Mouse (Mus musculus): Measurements from ENCODE around the gene Nop9. TPM values are rescaled to one million over a fixed set of nuclear protein-coding genes. Genes with fewer than 3 reads are reported as not detected.

Nop9 gene
- polyA plus RNA-seq, 1 experiment, result 1.5 TPM

DNA sequence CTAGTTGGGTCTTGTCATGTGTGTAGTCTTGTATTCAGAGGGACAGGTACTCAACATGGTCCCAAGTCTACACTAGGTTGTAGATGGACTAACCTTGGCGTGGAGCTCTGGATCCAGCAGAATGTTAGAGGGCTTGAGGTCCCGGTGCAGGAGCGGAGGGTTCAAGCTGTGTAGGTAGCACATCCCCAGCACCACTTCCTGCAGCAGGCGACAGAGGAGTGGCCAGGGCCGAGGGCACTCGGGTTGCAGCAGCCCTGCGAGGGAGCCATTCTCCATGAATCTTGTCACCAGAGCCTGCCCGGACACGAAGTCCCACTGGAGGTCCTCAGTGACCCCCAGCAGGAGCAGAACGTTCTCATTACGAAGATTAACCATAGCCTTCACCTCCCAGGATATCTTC is 42.2 kb downstream of the Nop9 start:
- TF ChIP-seq GATA1 (IDR thresholded peaks at IDR 0.05; ENCODE audit: low read length), result no peak
- no peak for TF ChIP-seq TAL1 (IDR thresholded peaks at IDR 0.05; ENCODE audit: low read length)
- Histone ChIP-seq H3K27me3 (ENCODE audit: control insufficient read depth) (peaks cover 35% of the 10 kb centered on the region), H3K4me3 (replicated peaks) (peak overlapping the region; percentile 60), H3K4me1 (ENCODE audit: control insufficient read depth) (peaks cover 16% of the 10 kb centered on the region), H3K36me3 (ENCODE audit: control insufficient read depth) (no peaks in the 10 kb centered on the region), H3K9me3 (ENCODE audit: control insufficient read depth, low read length) (no peaks in the 10 kb centered on the region)

DNA sequence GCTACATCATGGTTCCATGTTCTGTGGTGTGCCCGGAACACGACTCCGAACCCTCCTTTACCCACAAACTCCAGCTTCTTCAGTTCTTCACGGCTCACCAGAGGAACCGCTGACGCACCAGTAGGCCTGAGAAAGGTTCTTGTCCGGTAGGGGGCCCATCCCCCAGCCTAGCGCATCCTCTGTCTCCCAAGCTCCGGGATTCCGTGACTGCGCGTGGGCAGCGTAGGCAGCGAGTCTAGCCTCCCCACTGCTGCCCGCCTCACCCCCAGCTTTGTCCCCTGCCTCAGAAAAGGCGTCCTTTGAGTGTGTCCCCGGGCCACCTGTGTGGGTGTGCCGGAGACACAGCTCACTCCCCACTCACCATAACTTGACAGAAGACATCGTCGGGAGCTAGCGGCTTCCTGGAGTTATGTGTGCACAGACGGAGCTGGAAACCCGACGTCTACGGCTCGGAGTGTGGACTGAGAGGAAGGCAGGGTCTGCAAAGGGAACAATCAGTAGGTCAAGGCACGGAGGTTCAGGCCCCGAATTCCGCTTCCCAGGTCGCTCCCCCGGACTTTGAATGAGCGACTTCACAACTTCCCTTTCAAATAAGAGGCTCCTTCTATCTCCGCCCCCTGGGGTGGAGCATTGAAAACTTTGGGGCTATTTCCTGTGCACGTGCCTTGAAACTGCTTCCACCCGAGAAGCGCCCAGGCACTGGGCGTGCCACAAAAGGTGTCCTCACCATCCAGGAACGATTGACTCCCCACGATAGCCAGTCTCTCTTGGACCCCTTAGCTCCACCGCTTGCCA is 43.0 kb downstream of the Nop9 start, which contains the start of gene Ripk3:
Ripk3 (minus strand) TSS at position 610 of the 795 bp plus-strand sequence.
- TF ChIP-seq GATA1 (IDR thresholded peaks at IDR 0.05; ENCODE audit: low read length) (no peak), TAL1 (IDR thresholded peaks at IDR 0.05; ENCODE audit: low read length) (no peak)
- Histone ChIP-seq H3K36me3 (ENCODE audit: control insufficient read depth) (no peaks in the 10 kb centered on the region), H3K4me1 (ENCODE audit: control insufficient read depth) (peaks cover 16% of the 10 kb centered on the region), H3K9me3 (ENCODE audit: control insufficient read depth, low read length) (no peaks in the 10 kb centered on the region), H3K27me3 (ENCODE audit: control insufficient read depth) (peaks cover 28% of the 10 kb centered on the region), H3K4me3 (replicated peaks) (peak within 1 kb of the TSS; percentile 60)

DNA sequence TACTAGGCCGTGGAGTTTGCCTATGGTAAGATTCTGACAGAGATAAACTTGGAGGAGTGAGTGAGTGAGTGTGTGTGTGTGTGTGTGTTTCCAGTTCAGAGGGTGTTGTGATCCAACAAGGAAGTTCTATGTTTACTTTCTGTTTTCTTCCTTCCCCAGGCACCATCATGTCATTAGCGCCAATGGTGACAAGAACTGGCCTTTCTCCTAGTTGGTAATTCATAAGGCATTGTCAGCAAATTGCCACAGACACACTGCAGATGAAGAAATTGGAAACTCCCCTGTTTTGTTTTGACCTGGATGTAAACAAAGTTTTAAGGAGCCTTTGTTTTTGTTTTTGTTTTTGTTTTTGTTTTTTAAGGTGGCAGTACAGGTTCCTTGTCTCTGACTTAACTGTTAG is 48.0 kb downstream of the Nop9 start:
- Histone ChIP-seq H3K9me3 (ENCODE audit: control insufficient read depth, low read length) (no peaks in the 10 kb centered on the region), H3K4me1 (ENCODE audit: control insufficient read depth) (peaks cover 14% of the 10 kb centered on the region), H3K36me3 (ENCODE audit: control insufficient read depth) (no peaks in the 10 kb centered on the region), H3K4me3 (replicated peaks) (no peak overlapping the region), H3K27me3 (ENCODE audit: control insufficient read depth) (peaks cover 4% of the 10 kb centered on the region)
- TF ChIP-seq TAL1 (IDR thresholded peaks at IDR 0.05; ENCODE audit: low read length) (no peak), GATA1 (IDR thresholded peaks at IDR 0.05; ENCODE audit: low read length) (no peak)

DNA sequence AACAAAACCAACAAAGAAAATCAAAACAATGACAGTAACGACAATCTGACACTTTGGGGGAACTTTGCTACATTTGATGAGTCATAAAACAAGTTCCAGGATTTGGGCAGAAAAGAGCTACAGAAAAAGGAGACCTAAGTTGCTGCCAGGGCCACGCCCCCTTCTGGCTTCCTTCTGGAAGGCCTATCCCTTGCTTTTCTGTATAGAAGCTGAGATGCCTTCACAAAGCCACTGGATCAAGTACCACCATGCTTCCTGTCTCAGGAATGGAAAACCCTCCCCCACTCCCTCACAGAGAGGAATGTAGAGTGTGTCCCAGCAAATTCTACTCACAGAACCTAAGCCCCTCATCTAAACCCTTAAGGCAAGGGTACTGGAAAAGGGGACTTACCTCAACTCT is 48.5 kb downstream of the Nop9 start:
- H3K4me3 ChIP-seq (replicated peaks), result no peak overlapping the region
- no peaks in the 10 kb centered on the region for H3K36me3 ChIP-seq (ENCODE audit: control insufficient read depth)
- no peak for TF ChIP-seq TAL1 (IDR thresholded peaks at IDR 0.05; ENCODE audit: low read length)
- no peak for TF ChIP-seq GATA1 (IDR thresholded peaks at IDR 0.05; ENCODE audit: low read length)
- H3K27me3 ChIP-seq (ENCODE audit: control insufficient read depth), result peaks cover under 1% of the 10 kb centered on the region; the same call in 1 of the 2 replicates
- no peaks in the 10 kb centered on the region for H3K9me3 ChIP-seq (ENCODE audit: control insufficient read depth, low read length)
- H3K4me1 ChIP-seq (ENCODE audit: control insufficient read depth), result peaks cover 10% of the 10 kb centered on the region

- no peak overlapping the region for H3K4me3 ChIP-seq (replicated peaks)
- no peaks in the 10 kb centered on the region for H3K36me3 ChIP-seq (ENCODE audit: control insufficient read depth)
- peaks cover 9% of the 10 kb centered on the region for H3K4me1 ChIP-seq (ENCODE audit: control insufficient read depth)
- TF ChIP-seq TAL1 (IDR thresholded peaks at IDR 0.05; ENCODE audit: low read length) (no peak), GATA1 (IDR thresholded peaks at IDR 0.05; ENCODE audit: low read length) (no peak; the same call in 1 of the 2 replicates)
- H3K27me3 ChIP-seq (ENCODE audit: control insufficient read depth), result no peaks in the 10 kb centered on the region
- H3K9me3 ChIP-seq (ENCODE audit: control insufficient read depth, low read length), result no peaks in the 10 kb centered on the region
Observed at GRCm38 (mm10) chr14:55795380-55796163, 50.1 kb downstream of the Nop9 start.

Other genes with a start within 250 kb of the Nop9 start
- not detected in 2 replicates for gene Cpne6, start 235.2 kb upstream of the Nop9 start, polyA plus RNA-seq (2012)
- gene Nrl, start 220.7 kb upstream of the Nop9 start, polyA plus RNA-seq (2012), result 0.01 TPM in 1 of 2 replicates, not detected in the other
- 6.1 and 9.3 TPM in 2 replicates for gene Pck2, start 205.4 kb upstream of the Nop9 start, polyA plus RNA-seq (2012)
- gene Dcaf11, start 185.7 kb upstream of the Nop9 start, polyA plus RNA-seq (2012), result 3.5 and 4.3 TPM in 2 replicates
- gene A730061H03Rik, start 185.3 kb upstream of the Nop9 start, polyA plus RNA-seq (2012), result not detected in 2 replicates
- not detected in 2 replicates for gene Fitm1, start 170.1 kb upstream of the Nop9 start, polyA plus RNA-seq (2012)
- 3.2 and 4.3 TPM in 2 replicates for gene Psme1, start 167.6 kb upstream of the Nop9 start, polyA plus RNA-seq (2012)
- gene Emc9, start 160.4 kb upstream of the Nop9 start, polyA plus RNA-seq (2012), result 3.5 and 3.8 TPM in 2 replicates
- 4.4 and 7.0 TPM in 2 replicates for gene Psme2, start 154.6 kb upstream of the Nop9 start, polyA plus RNA-seq (2012)
- 0.86 and 1.1 TPM in 2 replicates for gene Rnf31, start 154.0 kb upstream of the Nop9 start, polyA plus RNA-seq (2012)
- gene Irf9, start 142.1 kb upstream of the Nop9 start, polyA plus RNA-seq (2012), result 3.3 and 4.8 TPM in 2 replicates
- 0.14 and 0.15 TPM in 2 replicates for gene Rec8, start 127.7 kb upstream of the Nop9 start, polyA plus RNA-seq (2012)
- 2.2 and 2.9 TPM in 2 replicates for gene Ipo4, start 109.7 kb upstream of the Nop9 start, polyA plus RNA-seq (2012)
- 0.01 and 0.44 TPM in 2 replicates for gene Gm49378, start 107.8 kb upstream of the Nop9 start, polyA plus RNA-seq (2012)
- 1.1 and 1.7 TPM in 2 replicates for gene Tm9sf1, start 101.9 kb upstream of the Nop9 start, polyA plus RNA-seq (2012)
- gene Tssk4, start 95.5 kb upstream of the Nop9 start, polyA plus RNA-seq (2012), result 0.05 TPM in 1 of 2 replicates, not detected in the other
- 1.0 and 1.4 TPM in 2 replicates for gene Mdp1, start 85.2 kb upstream of the Nop9 start, polyA plus RNA-seq (2012)
- 1.9 and 2.5 TPM in 2 replicates for gene Gmpr2, start 73.8 kb upstream of the Nop9 start, polyA plus RNA-seq (2012)
- gene Nedd8, start 73.6 kb upstream of the Nop9 start, polyA plus RNA-seq (2012), result 6.8 and 9.0 TPM in 2 replicates
- 3.6 and 4.0 TPM in 2 replicates for gene Tinf2, start 63.9 kb upstream of the Nop9 start, polyA plus RNA-seq (2012)
- 0.03 and 0.05 TPM in 2 replicates for gene Tgm1, start 31.8 kb upstream of the Nop9 start, polyA plus RNA-seq (2012)
- gene Rabggta, start 23.4 kb upstream of the Nop9 start, polyA plus RNA-seq (2012), result 0.28 and 0.46 TPM in 2 replicates
- gene Dhrs1, start within 50 bp of the Nop9 start, polyA plus RNA-seq (2012), result 0.64 TPM in 1 of 2 replicates, not detected in the other
- gene Cideb, start 12.8 kb downstream of the Nop9 start, polyA plus RNA-seq (2012), result 0.08 and 0.22 TPM in 2 replicates
- not detected in 2 replicates for gene Ltb4r2, start 15.7 kb downstream of the Nop9 start, polyA plus RNA-seq (2012)
- gene Ltb4r1, start 20.3 kb downstream of the Nop9 start, polyA plus RNA-seq (2012), result 0.08 and 0.13 TPM in 2 replicates
- gene Adcy4, start 38.4 kb downstream of the Nop9 start, polyA plus RNA-seq (2012), result 0.02 TPM in 1 of 2 replicates, not detected in the other
- gene Ripk3, start 43.2 kb downstream of the Nop9 start, polyA plus RNA-seq (2012), result 0.47 and 0.58 TPM in 2 replicates
- gene Nfatc4, start 77.5 kb downstream of the Nop9 start, polyA plus RNA-seq (2012), result not detected in 2 replicates
- gene Nynrin, start 108.3 kb downstream of the Nop9 start, polyA plus RNA-seq (2012), result 0.01 and 0.02 TPM in 2 replicates
- gene Cbln3, start 138.7 kb downstream of the Nop9 start, polyA plus RNA-seq (2012), result 0.01 TPM in 1 of 2 replicates, not detected in the other
- 1.3 and 1.9 TPM in 2 replicates for gene Khnyn, start 139.3 kb downstream of the Nop9 start, polyA plus RNA-seq (2012)
- 0.18 and 0.20 TPM in 2 replicates for gene Sdr39u1, start 154.6 kb downstream of the Nop9 start, polyA plus RNA-seq (2012)
- not detected in 2 replicates for gene Cma1, start 199.0 kb downstream of the Nop9 start, polyA plus RNA-seq (2012)
- not detected in 2 replicates for gene Cma2, start 205.3 kb downstream of the Nop9 start, polyA plus RNA-seq (2012)